Mouse (Mus musculus) CD4-positive naive resting alpha-beta T cell, adult 76 days (primary cell): Measurements from ENCODE around the gene Wsb1. TPM values are rescaled to one million over a fixed set of nuclear protein-coding genes. Genes with fewer than 3 reads are reported as not detected.

Experiments
- total RNA-seq: library from RNA; stranded (reverse); gene quantifications from one replicate; pipeline ENCODE4 v1.2.4, GENCODE M21; 2023

The Wsb1 gene
- 167 TPM for total RNA-seq

DNA sequence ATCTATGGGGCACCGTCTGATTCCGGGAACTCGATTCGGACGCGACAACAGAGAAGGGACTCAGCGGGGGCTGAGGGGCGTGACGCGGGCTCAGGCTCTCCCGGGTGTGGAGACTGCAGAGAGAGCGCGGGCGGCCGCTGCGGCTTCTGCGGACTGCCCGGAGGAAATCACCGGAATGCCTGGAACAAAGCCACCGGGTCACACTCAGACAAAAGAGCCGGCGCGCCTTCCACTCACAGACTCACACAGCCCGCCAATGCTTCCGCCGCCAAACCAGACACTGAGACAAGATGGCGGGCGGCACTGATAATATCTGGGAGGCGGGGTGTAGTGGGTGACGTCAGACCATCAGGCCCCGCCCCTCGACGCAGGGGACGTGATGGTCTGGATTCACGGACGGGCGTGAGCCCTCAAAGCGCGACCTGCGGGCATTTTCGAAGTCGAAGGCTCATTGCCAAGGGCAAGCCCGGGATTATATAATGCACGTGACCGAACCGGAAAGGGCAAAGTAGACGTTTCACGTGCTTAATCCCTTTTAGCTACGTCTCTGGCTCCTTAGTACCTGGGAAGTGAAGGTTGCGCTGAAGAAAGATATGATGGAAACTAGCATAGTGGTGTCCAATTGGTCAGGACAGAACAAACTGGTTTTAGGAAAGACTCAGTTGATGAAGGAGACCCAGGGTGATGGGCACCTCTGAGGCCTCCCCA lies at the start of gene Wsb1:
Gene Wsb1, minus strand, starts transcription at position 281 of the 708 bp plus-strand sequence.

DNA sequence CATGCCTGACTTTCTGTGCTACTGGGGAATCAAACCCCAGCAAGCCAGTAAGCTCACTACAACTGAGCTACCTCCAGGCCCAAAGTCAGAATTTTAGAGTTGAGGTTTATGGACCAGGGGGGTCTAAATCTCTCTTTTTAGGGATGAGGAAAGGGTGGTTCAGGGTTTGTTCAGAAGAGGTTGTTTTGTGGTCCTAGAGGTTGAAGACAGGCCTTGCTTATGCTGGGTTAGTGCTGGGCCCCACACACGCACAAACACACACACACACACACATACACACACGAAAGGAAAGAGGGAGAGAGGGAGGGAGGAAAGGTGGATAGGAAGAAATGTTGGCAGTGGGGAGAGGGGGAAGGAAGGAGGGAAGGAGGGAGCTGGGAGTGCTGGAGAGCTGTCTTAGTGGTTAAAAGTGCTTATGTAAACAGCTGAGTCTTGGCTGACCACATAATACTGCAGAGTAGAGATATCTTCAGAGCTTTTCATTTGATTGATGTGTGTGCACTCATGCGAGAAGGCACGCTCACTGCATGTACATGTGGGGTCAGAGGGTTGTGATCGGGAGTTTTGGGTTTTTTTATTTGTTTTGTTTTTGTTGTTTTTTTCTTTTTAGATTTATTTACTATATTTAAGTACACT lies 42.5 kb upstream of the Wsb1 start, which contains the start of gene Gm9964:
Gene Gm9964, minus strand, starts transcription at position 51 of the 636 bp plus-strand sequence.

Other genes with a start within 250 kb of the Wsb1 start
- gene Ksr1, start 108.3 kb downstream of the Wsb1 start, total RNA-seq: 16.4 TPM
- 3.7 TPM for gene Gm9964, start 42.2 kb upstream of the Wsb1 start, total RNA-seq
- 22.9 TPM for gene Nf1, start 85.0 kb upstream of the Wsb1 start, total RNA-seq
- 0.67 TPM for gene Omg, start 249.4 kb upstream of the Wsb1 start, total RNA-seq